Mouse (Mus musculus): Measurements from ENCODE around the gene Kcnj10.

Gene Kcnj10

DNA sequence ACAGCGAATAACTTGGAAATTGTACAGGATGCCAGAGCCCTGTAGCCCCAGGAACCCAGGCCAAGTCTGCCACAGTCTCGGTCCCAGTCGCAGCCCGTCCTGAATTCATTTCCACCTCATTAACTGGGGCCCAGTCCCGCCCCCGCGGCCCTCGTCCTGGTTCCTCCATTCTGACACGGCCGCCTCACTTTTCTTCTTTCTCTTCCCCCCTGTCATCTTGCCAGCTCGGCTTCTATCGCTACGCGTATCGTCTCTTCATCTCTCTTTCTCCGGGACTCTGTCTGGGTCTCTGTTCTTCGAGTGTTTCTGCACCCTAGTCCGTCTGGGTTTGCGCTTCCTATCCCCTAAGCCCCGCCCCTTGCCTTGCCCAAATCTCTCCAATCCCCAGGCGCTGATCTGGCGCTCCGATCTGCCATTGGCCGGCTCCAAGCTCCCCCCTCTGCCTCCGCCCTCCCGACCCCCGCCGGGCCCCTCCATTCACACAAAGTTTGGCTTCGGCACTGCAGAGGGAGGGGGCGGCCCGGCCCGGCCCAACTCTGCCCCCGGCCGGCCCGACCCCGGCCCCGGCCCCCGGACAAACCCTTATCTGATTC, at the start of gene Kcnj10:
Kcnj10 (plus strand) TSS at position 482 of the 593 bp plus-strand sequence.
- peak; percentile 83 to 90 for DNase-seq

DNA sequence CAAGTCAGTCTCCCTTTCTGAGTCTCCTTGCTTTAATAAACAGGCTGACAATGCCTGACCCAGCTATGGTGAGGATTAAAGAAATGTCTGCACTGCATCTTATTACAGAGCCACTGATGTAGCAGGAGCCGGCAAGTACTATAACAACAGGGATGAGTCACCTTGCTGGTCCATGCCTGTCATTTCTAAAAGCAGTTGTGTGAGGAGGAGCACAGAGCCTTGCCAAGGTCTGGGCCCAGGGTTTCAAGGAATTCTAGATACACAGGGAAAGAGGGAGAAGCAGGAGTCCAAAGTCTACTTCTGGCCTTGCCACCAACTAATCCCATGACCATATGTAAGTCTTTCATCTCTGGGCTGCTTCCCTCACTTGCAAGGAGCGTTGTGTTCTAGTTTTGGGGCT, 48.1 kb upstream of the Kcnj10 start:
- DNase-seq = no peak

DNA sequence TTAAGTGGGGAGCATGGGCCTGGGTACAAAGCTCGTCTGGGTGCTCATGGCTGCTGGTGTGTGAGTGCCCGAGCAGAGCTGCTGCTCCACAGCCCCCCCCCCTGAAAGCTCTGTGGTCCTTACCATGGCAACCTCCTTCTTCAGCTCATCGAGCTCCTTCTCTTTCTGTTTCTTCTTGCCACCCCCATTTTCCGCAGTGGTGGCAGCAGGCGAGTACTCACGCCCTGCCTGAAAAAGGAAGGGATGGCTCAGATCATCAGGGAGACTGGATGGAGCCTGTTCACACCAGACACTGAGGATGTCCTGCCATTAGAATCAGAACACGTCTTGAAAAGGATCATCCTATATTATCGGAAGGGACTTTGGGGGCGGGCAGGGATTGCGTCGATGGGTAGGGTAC, 47.6 kb upstream of the Kcnj10 start:
- no peak for DNase-seq

DNA sequence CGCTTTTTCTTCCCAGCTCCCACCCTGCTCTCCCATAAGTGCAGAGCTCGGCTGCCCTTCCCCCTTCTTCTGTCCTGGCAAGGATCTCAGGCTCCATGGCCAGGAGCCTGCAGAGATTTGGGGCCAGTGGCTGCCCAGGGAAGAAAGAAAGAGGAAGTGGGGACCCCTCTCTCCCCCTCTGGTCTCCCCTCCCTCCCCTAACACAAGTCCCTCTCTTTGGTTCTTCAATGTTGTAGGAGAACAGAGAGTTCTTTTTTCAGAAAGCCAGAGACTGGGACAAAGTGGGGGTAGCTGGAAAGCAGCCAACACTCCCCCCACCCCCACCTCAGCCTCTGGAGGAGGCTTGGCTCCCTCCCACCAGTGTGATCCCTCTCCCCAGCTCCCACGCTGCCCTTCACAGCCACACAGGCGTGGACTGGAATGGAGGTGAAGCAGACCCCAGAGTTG, 45.2 kb upstream of the Kcnj10 start:
- DNase-seq = peak in 1 of 2 experiments; percentile 38

DNA sequence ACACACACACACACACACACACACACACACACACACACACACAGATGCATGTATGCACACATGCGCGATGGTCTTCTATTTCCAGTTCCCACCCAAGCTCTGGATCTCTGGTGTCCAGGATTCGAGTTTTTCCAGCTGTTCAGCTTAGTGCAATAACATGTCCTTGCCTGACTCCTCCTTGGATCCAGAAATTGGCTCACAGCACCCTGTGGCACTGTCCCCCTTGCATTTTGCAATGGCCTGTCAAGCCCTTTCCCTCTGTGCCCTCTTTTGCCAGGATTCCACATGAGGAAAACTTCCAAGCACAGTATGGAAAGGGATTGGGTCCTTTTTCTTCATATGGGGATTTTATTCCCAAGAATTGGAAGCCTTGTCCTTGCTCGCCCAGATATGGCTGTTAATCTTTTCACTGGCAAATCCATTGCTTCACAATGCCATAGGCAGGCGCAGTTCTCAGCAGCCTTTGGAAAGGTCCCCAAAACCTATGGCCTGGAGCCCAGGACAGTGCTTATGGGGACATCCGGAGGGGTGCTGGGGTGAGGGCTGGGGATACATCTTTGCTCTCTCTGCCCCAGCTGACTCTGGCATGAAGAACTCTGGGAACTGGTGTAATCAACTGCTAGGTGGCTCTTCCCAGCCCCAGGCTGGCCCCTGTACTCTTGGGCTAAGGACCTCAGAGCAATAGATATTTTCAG, 44.0 kb upstream of the Kcnj10 start:
- peak in 1 of 2 experiments; percentile 26 for DNase-seq

DNA sequence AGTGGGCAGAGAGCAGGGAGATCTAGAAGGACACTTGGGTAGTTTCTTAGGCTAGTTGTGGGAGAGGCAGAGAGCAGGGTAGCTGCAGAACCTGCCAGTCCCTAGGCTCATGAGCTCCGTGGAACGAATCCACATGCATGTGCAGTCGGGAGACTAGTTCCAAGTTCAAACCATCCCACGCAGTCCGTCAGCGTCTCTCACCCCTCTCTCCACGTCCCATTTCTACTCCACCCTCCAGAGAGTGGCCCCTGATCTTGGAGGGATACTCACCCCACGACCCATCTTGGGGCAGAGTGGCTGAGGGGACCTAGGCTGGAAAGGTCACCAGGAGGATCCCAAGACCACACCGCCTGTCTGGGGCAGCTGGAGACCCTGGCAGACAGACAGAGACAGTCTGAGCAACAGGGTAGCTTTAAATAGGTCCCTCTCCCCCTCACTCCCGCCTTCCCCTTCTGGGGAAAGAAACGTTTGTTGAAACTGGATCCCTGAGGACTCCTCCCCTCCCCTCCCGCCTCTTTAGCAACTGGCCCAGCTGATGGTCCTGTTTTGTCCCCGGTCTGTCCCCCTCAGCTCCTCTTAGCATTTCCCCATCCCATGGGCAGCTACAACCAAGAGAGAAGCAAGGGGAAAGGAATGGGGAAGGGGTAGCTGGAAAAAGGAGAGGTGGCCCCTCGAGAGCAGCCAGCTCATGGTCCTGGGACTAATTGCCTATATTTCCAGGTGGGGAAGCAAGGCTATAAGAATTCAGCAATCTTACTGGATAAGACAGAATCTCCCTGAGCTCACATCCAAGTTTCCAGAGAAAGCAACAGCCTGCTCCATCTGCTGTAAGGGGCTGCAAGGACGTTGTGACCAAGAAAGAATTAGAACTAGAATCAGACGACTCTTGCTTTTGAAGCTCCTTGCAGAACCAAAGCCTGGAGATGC, 43.1 kb upstream of the Kcnj10 start, which contains the start of gene Atp1a2:
Atp1a2 (minus strand) TSS at position 454 of the 927 bp plus-strand sequence.
- DNase-seq = peak; percentile 47 to 66

DNA sequence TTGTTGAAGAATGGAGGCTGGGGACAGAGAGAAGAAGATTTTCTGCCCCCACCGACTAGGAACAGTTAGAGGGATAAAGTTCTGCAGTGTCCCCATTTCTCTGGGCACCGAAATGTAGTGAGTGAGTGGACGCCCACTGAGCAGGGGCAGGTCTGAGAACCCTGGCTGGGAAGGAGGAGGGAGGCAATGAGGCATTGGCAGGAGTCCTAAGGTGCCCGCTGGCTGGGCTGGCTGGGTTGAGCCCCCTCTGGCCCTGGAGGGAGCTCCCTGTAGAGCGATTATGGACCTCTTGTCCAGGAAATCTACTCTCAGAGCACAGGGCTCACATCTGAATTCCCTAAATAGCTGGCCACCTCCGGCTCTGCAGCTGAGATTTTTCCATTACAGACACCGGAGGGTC, 41.5 kb upstream of the Kcnj10 start:
- no peak for DNase-seq

DNA sequence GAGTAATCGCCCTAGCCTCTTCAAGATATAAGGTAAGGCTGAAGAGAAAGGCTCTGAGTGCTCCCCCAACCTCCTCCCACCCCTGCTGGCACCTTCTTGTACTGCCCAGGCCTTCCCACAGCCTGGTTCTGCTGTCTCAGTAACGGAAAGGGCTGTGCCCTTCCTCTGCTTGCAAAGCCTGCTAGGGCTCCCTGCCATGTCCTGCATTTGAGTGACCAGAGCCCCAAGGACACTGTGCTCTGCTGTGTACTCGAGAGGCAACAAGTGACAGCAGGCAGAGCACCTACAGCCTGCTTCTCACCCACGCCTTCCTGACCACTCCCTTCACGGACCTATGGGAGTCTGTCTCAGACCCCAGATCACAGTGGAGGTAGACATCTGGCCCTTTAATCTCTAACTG, 40.8 kb upstream of the Kcnj10 start:
- no peak for DNase-seq

DNA sequence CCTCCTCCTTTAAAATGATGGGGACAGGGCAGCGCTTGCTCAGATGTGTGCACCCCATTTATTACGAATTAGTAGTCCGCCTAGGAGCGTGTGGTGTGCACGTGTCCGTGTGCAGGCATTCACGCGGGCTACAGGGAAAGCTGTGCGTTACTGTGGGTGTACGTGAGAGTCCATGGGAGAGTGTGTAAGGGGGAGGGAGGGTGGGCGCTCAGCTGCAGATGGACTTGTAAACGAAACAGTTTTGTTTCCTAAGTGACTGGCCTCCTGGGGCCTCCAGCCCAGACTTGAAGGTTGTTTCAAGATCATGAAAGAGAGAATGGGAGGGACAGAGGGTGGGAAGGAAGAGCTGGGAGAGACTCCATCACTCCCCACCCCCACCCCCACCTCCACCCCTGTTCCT, 39.8 kb upstream of the Kcnj10 start:
- DNase-seq = no peak

DNA sequence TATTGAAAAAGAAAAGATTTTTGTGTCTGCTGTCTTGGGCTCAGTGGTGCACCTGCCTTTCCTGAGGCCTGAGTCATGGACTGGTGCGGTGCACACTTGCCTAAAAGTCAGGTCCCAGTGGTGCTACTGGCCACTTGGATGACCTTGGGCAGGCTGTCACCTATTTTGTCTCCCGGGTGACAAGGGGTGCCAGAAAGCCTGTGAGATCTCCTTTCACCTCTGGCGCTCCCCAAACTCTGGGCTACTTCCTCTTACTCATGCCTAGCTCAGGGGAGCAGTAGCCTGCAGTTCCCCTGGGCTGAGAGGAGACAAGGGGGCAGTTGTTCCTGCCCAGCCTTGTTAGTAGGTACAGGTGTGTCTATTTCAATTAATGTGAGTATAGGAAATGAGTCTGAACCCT, 38.7 kb upstream of the Kcnj10 start:
- DNase-seq = no peak

DNA sequence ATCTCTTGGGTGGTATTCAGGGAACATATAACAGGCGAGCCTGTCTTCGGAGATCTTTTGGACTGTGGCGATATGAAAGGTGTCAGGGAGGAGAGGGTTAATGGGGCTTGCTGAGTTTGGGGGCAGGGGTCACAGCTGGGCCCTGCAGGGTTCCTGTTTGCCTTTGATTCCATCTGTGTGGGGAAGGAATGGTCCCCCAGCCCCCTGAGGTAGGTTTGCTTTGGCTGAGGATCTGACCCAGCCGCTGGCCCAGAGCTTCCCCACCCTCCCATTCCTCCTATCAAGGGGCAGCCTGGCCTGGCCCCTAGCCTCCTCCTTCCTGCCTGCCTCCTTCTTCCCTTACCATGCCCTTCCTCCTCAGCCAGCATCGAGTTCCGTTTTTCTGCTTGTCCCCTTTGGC, 38.2 kb upstream of the Kcnj10 start:
- no peak for DNase-seq

DNA sequence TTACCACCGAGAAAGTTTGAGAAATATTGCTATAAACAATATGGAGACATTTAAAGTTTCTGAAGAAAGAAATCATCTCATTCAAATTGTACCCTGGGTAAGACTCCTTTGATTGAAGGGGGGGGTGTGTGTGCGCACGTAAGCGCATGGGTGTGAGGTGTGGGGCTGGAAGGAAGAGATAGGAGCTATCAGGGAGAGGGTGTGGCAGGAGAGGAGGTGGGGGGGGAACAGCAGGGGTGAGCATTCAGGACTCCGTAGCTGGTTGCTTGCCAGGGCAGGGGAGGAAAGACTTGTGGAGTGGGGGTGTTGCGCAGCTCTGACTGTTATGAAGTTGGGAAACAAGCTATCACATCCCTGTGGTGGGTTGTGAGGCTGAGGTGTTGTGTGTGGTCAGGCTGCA, 36.6 kb upstream of the Kcnj10 start:
- no peak for DNase-seq

DNA sequence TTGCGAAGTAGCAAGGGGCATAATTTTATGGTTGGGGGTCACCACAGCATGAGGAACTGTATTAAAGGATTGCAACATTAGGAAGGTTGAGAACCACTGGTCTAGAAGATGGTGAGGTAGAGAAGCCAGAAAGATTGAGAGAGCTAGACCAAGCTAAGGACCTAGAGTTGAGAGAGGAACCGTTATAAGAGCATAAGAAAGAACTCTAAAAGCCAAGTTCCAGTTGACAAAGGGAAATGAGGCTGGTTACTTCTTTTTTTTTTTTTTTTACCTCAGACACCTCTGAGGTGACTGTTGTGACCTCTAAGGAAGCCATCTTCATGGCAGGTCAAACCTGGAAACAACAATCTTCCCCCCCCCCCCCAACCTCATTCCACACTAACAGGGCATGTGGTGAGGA, 35.9 kb upstream of the Kcnj10 start:
- no peak for DNase-seq

DNA sequence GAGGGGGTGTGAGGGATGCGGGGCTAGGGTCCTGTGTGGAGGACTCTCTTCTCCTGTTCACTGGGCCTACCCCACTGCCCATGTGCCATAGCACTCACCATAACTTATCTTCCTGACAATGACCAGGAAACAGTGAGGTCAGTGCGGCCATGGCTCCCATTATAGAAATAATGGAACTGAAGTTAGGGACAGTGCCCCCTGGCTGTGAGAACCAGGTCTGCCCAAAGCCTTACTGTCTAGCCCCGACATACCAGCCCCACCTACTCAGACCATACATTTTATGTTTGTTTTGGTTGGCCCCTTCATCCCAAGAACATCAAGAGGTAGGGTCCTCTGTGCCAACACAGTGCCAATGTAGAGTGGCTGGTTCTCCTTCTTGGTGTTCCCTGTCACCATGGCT, 35.4 kb upstream of the Kcnj10 start:
- no peak for DNase-seq

DNA sequence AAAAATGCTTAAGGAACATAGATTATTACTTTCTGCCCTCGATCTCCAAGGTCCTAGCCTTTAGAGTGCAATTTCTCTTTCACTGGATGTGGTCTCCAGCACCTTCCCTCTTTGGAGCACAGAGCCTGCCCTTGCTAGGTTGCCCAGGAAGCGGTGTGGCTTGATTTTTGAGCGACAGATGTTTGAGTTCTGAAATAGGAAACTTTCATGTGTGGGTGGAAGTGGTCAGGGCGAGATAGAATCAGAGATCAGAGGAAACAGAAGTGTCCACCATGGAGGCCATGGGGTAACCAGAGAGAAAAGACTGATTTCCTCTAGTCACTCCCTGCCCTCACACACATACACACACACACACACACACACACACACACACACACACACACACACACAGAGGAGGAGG, 34.8 kb upstream of the Kcnj10 start:
- no peak for DNase-seq

DNA sequence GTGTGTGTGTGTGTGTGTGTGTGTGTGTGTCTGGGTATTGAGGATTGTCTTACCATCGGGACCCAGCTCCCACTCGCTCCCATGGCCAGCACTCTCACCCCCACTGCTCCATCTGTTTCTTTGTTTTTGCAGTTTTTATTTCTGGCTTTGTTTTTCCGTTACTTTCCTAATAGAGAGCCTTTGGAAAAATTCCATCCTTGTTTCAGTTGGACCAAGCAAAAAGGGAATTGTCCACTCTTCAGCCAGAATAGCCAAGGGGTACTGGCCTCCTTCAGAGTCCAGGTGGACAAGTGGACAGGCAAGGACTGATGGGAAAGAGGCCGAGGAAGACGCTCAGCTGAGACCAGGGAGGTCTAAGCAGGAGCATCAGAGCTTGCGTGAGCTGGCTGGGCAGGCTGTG, 34.1 kb upstream of the Kcnj10 start:
- no peak for DNase-seq

DNA sequence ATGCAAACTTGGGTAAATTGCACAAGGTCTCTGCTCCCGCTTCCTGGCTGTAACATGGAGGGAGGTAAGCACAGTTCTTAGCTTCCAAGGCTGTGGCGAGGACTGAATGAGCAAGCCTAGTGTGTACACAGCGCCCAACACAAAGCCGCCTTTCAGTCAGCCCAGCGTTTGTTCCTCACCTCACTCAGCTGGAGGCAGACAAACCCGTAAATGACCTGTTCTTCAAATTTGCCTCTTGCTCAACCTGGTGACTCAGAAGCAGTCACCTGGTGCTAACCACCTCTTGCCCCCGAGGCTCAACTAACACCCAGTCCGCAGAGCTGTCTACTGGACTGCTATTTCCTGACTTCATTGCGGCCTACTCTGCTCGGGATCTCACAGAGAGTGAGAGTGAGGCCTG, 33.1 kb upstream of the Kcnj10 start:
- DNase-seq = peak in 1 of 2 experiments; percentile 9

DNA sequence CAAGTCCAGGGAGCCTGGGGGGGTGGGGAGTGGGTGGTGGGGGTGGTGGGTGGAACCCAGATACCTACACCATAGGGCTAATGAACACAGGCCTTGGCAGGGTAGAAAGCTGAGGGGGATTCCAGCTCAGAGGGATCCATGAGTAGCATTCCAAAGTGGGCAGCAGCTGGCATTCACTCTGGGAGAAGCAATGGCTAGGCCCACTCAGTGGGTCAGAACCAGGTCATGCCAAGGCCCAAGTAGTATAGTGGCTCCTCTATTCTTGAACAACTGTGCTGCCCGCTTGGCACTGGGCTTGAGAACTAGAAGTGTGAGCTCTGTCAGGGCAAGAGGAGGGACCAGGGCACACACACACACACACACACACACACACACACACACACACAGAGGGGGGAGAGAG, 32.6 kb upstream of the Kcnj10 start:
- DNase-seq = no peak

DNA sequence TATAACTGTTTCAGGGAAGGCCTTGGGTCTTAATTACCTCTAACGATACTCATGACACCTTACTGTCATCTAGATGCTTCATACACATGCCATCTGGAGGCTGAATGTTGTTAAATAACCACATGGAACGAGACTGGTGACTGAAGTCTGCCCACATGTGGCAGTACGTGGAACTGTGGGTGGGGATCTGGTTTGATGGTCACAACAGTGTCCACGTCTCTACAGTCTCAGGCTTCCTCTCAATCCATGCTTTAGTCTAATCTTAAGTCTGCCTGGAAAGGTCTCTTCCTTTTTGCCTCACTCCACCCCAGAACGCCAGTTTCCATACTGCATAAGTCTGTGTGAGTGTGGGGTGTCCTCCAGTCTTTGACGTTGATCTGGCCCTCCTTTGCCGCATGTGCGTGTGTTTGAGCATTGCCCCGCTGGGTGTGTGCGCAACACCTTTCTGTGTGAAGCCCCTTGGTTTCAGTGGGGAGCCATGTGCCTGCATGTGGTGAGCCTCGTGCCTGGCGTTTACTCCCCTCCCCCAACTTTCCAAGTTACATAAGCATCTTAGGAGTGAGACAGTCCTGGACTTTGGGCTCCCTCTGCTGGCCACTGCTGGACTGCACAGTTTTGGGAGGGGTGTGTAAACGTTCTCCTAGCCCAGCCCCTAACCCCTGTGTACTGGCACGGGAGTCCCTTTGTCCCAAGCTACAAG, 31.2 kb upstream of the Kcnj10 start:
- DNase-seq = peak; percentile 96

DNA sequence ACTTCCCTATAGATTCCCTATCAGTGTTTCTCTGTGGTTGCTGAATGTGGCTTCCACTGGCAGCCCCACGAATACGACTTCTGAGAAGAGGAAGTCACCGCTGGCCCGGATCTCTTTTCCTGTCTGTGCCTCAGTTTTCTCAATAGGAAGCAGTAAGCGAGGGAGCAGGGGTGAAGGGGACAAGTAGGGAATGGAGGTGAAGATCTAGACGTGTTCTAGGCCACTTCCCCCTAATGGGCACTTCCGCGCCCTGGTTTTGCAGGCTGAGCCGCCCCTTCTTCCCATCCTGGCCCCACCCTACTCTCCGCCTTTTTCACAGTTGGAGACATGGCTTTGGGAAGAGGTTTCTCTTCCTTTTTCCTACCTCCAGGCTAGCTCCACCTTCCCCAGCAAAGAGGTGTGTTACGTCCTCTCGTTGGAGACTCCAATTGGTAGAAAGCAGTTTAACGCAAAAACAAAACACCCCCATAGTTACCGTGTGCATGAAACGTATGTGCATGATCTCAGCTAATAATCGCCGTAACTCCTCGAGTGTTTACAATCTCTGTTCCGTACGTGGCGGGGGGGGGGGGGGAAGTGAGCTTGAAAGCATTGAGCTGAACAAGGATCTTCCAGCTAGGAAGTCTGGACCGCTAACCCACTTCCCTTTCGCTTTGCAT, 29.6 kb upstream of the Kcnj10 start:
- peak; percentile 65 to 79 for DNase-seq

DNA sequence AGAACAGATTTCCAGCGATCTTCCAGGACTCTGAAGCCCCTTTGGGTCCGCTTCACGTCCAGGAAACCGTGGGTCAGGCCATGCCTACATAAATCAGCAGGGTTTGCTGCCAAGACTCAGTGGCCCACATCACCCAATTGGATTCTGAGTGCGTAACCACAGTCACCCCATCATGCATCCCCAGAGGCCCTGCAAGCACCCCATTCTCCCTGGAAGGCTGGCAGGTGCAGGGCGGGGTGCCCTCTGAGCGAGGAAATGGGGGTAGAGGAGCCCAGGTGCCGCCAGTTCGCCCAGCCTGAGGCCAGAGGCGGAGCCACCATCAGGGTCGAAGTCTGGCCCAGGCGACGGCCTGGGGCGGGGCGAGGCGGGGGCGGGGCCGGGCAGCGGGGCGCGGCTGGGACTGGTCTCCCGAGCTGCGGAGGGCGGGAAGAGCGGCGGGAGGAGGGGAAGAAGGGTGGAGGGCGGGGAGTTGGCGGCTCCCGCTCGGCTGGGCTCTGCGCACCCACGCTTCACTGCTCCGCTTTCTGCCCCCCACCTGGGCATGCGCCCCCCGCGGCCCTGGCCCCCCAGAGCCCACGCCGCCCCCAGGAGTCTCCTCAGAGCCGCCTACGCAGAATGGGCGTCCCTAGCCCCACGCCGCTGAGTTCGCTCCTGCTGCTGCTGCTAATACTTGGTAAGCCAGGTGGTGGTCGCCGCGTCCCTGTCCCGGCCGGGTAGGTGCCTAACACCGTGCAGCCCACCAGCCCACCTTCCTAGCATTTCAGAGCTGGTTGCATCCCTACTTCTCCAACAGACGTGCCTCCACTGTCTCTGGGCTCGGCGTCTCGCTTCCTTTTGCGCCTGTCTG, 28.9 kb upstream of the Kcnj10 start:
- DNase-seq = peak; percentile 93 to 96
